Mouse (Mus musculus) neural tube, embryonic 10.5 days (tissue): ENCODE results near the gene Sycn.
A peak's percentile ranks its signal among the peaks of the same experiment; 100 is the strongest.
"Not testable (repeated sequence)": the region's sequence is repeated elsewhere in the genome, so short reads cannot be mapped to it uniquely, and the experiment has no call there.

ENCODE experiments used
- DNase-seq: peaks from one replicate; pipeline ENCODE4 v3.0.0-alpha.2; 2017; ENCODE audit warnings: low spot score; ENCODE audit errors: extremely low spot score

Sycn gene

DNA sequence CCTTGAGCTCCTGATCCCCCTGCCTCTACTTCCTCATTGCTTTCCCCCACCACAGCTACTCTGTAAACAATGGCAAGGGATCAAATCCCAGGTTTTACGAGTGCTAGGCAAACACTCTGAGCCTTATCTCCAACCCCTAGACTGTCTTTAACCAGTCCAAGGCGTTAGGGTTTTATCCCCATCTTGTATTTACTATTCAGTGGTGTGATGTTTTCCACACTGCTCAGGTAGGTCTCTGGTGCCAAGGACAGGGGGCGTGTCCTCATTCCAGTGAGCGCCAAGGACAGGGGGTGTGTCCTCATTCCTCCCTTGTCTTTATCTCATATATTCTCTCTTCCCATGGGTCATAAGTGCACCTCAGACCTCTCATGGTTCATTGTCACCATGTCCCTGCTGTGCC lies at the start of gene Sycn:
Gene Sycn (plus strand): TSS at position 360 of the 400 bp plus-strand sequence.
- DNase-seq = no peak

DNA sequence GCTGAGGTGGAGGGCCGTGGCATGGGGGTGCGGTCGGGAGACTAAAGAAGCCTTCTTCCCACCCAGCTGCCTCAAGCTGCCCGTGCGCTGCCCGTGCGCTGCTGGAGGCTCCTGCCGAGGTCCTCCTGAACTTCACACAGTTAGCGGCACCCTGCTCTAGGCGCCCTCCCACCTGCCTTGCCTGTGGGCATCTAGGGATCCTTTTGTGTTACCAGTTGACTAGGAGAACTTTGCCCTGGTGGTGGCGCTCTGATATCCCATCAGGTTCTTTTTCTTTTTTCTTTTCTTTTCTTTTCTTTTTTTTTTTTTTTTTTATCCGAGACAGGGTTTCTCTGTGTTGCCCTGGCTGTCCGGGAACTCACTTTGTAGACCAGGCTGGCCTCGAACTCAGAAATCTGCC lies 49.8 kb upstream of the Sycn start:
- DNase-seq = no peak

DNA sequence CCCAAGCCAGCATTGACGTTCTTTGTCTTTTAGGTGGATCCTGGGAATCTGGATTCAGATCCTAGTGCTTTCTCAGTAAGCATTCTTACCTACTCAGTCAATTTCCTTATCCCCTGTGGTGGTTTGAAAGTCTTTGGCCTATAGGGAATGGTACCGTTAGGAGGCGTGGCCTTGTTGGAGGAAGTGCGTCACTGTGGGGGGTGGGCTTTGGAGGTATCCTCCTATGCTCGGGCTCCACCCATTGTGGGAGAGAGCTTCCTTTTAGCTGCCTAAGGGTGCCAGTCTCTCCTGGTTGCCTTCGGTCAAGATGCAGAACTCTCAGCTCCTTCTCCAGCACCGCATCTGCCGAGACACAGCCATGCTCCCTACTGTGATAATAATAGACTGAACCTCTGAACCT lies 48.4 kb upstream of the Sycn start:
- DNase-seq = no peak

DNA sequence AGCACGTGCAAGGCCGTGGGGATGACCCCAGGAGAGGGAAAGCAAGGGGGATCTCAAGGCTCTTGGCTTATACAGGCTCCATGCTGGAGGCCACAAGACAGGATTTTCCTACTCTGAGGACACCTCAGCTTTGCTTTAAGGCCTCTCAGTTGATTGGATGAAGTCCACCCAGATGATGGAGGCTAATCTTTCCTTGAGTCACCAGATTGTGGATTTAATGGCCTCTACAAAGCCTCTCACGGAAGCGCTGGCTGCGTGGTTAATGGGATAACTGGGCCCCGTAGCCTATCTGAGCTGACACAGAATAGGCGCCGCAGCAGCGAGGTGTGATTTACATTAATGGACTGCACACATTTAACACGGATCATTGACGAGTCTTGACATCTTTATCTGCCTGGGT lies 45.3 kb upstream of the Sycn start:
- DNase-seq = no peak

DNA sequence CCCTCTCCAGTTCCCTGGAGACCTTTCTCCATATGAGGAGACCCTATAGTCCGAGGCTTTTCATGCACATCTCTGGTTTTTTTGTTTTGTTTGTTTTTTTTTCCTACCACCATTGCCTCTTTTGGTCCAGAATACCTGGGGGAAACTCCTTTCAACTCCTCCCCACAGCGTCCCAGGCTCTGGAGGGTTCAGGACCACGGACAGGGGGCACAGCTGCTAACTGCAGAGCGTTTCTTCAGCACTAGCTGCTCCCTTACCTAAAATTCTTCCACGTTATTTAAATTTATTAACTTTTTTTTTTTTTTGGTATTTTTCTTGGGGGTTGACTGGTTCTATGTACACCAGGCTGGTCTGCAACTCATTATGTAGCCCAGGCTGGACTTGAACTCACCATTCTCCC lies 35.1 kb upstream of the Sycn start:
- DNase-seq = no peak

DNA sequence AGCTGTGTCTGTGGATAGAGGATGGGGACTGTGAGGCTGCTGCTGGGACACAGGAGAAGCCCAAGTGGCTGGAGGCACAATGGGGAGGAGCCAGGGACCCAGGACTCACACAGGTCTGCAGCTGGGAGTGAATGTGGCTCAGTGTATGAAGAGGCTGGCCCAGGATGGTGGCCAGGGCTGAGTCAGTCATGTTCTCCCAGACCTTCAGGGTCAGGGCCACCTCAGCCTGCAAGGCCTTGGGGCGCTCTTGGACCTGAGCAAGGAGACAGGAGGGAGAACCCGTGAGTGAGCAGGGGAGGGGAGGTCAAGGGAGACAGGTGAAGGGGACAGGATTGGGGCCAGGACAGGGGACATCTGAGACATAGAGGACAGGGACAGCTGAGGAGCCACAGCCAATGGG lies 31.6 kb upstream of the Sycn start:
- DNase-seq = not testable (repeated sequence)

DNA sequence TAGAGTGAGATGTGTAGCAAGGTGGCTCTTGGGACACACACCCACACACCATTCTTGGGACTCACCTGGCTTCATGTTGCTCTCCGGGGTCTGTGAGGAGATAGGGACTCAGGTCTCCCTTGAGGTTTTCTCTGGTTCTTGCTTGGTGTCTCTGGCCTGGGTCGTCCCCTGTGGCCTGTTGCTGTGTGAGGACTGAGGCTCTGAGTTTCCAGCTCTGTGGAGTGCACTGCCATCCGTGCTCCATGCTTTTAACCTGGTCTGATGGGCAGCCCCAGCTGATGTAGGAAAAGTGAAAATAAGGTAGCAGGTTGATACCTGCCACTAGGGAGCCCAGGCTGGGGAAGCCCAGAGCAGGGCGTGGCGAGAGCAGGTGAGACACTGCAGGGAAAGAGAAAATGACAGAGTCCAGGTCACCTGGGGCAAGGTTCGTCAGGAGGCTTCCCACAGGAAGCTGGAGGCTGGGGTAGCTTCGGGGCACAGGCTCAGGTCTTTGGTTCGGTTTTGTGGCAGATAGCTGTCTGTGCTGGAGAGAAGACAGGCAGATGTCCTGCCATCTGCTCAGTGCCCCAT lies 30.2 kb upstream of the Sycn start, which contains the start of gene Ifnl2:
Gene Ifnl2 (minus strand): TSS at position 51 of the 570 bp plus-strand sequence.
- not testable (repeated sequence) for DNase-seq

DNA sequence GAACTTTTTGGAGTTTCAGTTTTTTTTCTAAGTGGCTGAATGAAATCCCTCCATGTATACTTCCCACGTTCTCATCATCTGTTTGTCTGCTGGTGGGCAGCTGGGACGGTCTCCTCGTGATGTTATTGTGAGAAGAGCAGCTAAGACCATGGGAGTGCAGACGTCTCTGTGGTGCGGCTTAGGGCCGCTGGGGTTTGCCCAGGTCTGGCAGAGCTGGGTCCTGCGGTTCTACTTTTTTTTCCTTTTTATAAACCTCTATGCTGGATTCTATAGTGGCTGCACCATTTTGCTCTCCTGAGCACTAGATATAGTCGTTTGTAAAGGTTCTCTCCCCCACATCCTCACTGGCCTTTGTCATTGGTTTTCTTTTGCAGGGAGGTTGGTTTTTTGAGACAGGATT lies 29.2 kb upstream of the Sycn start:
- no peak for DNase-seq

DNA sequence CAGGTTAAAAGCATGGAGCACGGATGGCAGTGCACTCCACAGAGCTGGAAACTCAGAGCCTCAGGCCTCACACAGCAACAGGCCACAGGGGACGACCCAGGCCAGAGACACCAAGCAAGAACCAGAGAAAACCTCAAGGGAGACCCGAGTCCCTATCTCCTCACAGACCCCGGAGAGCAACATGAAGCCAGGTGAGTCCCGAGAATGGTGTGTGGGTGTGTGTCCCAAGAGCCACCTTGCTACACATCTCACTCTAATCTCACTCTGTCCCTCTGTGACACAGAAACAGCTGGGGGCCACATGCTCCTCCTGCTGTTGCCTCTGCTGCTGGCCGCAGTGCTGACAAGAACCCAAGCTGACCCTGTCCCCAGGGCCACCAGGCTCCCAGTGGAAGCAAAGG lies 18.1 kb upstream of the Sycn start, which contains the start of gene Ifnl3:
Gene Ifnl3 (plus strand): TSS at position 301 of the 400 bp plus-strand sequence.
- DNase-seq = not testable (repeated sequence)

DNA sequence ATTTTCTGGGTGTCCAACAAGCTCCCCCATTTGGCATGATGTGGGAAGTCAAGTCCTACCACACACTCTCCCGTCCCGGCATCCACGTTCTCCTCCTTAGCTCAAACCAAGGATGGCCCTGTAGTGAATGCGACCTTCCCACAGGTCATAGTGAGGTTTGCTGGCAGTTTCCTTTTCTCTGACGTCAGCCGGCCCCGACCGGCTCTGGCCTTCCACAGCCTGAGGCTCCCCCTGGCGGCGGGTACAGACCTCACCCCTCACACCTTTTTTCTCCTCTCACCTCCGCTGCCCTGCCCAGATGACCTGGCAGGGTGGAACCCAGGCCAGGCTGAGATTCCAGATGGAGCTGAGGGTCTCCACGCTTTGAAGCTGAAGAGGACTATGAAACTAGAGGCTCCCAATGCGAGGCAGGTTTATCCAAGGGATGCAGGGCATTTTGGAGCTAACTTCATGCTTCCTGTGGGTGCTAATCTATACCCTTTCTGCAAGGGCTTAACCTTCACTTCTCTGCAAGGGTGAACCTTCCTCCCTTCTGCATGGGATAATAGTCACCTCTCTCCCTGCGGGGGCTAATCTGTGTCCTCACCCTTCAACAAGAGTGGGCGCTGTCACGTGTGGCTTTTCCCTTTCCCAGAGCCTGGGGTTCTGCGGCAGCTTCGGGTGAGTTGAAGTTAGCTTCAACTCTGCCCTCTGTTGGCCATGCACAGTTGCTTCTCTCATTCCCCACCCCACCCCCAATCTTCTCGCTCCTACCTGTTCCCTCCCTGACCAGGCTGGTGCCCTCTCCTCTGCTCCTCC lies 12.6 kb upstream of the Sycn start:
- DNase-seq = peak; percentile 78

DNA sequence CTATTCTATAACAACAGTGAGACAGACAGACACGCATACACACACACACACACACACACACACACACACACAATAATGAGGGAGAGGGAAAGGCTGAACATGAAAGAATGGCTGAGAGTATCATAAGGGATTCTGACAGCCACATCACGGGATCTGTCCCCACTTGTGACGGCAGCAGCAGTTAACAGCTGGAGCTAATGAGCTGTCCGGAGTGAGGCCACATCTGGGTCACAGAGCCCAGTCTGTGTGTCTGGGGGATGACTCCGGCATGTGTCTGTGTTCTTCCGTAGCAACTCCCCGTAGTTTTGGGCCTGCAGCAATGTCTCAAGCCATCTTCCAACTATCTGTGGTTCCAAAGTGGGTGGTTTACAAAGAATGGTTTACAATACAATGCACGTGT lies 8.7 kb upstream of the Sycn start:
- no peak for DNase-seq

DNA sequence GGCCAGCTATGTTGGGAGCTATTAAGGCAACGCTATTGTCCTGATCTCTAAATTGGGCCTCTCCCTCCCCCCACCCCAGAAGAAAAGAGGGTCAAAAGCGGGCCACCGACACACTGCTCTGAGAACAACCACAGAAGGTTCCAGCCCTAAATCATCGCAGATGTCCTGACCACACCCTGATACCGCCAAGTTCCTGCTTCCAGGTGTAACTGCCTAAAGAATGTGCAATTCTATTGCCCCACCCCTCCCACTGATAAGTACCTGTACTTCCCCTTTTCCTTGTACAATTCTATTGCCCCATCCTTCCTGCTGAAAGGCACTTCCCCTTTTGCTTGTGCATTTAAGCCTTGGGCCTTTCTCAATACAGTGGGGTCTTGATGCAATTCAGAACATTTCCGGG lies 1.8 kb upstream of the Sycn start:
- not testable (repeated sequence) for DNase-seq

DNA sequence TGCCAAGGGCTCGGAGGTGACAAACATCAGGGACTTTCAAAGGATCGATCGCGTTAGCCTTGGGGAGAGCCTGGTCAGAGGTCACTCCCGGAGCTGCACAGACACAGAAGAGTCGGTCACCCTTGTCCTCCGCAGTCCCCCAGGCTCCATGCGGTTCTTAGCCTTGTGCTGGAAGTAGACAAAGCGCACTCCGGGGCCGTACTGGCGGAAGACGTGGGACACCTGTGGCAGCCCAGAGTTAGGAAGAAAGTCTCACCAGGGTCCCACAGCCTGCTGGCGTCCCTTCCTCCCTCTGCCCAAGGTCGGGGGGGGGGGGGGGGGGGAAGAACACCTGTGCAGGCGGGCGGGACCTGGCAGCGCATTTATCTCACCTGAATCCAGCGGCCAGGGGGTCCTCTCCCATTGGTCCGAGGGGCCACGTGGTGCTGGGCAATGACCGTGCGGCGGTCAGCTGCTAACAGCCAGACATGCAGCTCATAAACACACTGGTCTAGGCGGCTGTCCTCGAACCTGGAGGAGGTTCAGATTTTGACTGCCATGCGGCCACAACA lies 3.4 kb downstream of the Sycn start:
- no peak for DNase-seq

DNA sequence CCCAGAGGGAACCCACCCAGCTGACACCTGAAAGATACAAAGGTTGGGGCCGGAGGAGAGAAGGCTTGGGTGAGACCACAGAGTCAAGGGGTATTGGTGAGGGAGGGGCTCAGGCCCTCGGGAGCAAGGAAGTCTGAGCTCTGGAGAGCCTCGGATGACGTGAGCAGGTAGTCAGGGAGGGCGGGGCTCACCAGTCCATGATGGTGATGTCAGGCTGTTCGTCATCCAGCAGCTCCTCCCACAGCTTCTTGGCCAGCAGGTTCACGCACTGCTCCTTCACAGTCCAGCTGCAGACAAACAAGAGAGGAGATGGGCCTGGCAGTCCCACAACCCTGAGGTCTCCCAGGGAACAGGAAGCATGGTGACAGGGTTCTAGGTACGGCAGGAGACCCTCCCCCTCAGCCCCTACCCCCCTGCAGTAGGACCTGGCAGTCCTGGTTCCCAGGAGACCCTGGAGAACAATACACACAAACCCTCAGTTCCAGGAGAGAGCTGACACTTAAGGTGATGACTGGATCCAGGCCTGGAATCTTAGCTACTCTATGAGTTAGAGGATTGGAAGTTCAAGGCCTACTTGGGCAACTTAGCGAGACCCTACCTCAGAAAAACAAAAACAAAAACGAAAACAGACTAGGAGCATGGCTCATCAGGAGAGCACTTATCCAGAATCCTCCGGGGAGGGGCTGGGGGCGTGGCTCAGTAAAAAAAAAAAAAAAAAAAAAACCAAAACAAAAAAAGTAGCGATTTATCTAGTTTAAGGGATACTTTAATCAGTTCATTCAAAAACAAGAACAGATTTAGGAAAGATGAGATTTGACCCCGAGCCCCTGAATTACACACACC lies 4.6 kb downstream of the Sycn start:
- no peak for DNase-seq

DNA sequence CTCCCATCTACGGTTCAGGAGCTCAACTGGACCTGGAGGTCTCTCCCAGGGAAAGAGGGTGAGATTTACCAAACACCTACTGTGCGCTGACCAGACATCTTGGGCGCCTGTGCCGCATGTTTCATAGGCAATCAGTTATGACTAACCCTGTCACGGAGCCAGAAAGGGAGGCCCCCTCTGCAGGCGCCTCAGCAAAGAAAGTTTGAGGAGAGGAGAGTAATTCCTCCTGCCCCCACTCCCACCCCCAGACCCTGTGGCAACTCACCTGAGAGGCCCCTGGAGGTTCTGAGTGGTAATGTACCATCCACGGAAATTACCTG lies 5.2 kb downstream of the Sycn start:
- no peak for DNase-seq

DNA sequence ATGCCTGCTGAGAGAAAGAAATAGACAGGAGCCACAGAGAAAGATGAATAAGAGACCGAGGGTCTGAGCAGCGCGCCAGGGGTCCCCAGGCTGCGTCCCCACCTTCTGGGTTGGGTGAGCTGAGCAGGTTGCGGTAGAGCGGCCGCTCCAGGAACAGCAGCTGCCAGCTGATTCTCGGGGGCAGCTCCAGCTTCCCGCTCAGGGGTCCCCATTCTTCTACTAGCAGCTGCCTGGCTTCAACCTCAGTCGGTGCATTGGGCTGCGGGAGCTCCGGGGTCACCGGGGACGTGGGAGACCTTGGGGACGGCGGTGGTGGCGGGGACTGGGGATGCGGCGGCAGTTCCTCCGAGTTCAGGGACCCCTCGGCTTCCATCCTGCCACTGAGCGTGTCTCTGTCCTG lies 6.0 kb downstream of the Sycn start:
- DNase-seq = no peak

DNA sequence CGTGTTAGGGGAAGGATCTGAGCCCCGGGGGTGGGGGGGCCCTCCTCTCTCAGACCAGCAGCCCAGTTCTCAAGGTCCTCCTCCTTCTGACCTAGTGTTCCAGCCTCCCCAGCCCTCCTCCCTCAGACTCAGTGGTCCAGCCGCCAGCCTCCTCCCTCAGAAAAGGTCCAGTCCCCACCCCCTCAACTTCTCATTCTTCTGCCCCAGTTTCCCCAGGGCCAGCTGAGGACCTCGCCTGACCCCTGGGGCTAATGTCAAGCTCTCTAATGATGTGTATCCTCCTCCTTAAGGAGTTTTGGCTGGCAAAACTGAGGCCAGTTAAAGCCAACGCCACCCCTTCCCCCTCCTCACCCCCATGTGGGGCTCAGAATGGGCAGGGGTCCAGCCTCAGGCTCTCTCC lies 6.5 kb downstream of the Sycn start, which contains the start of gene Nccrp1:
Gene Nccrp1 (minus strand): TSS at position 101 of the 400 bp plus-strand sequence.
- DNase-seq = no peak

DNA sequence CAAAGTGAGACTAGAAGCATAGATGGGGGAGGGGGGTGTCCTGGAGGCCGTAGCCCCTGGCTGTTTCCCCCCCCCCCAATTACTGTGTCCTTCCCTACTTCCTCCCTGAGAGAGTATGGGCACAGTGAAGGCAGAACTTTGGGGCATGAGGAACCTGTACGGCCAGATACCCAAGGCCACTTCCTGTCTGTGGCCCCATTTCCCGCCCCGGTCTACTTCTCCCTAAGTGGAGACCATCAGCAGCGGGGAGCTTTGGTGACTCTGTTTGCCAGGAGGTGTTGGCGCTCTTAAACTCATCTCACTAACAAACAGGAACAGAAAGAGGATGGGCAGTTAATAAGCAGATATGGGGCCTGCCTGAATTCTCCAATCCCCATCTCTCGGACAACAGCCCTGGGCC lies 6.9 kb downstream of the Sycn start:
- DNase-seq = no peak

DNA sequence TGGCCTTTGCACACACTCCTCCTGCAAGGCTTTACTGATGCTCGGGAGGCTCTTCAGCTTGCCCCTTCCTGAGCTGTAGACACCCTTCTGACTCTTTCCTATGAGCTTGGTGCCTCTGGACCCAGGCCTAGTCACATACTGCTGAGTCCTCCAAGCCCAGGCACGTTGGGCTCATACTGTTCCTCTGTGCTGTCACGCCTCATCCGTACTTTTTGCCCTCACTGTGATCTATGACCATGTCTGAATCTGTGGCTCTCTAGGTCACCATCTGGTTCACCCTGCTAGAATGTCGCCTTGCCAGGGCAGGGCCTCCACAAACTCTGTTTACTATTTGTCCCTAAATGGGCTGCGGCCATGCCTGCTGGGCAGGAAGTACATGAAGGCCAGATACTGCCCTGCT lies 12.4 kb downstream of the Sycn start:
- no peak for DNase-seq

DNA sequence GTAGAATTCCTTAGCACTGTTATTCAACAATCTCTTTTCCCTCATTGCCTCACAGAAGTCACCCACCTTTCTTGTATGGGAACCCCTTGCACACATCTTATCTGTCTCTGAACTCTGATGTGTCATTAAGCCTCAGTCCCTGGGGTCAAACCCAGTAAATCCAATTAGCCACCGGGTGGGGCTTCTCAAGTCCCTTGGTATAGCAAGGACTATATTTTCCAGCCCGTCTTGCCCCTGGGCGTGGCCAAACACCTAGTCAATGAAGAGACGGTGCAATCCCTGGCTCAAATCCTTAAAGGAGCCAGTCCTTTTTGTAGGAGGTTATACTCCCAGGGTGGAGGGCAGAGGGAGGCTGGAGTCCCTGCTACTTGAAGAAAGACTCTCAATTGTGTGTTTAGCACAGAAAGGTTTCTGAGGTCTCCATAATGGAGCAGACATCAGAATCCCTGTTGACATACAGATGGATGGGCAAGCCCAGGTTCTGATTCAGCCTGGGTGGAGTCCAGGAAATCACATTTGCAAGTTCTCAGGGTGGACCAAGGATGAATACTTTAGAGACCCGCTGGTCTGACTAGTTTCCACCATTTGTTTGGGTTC lies 15.4 kb downstream of the Sycn start:
- DNase-seq = no peak

DNA sequence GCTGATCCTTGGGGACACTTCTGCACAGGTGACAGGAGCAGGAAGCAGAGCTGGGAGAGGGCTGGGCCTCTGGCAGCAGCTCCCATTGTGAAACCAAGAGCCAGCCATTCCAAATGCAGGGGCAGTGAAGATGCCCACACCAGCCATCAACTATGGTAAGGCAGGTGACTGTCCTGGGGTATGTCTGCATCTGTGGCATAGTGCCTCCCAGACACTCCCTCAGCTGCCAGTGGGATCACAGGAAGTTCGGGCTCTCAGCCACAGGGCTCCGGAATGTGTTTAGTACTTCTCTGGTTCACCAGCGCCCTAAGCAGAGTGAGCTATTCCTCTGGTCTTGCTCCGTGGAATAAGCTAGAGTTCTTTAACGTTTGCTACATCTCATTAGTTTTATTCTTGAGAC lies 16.4 kb downstream of the Sycn start:
- no peak for DNase-seq

DNA sequence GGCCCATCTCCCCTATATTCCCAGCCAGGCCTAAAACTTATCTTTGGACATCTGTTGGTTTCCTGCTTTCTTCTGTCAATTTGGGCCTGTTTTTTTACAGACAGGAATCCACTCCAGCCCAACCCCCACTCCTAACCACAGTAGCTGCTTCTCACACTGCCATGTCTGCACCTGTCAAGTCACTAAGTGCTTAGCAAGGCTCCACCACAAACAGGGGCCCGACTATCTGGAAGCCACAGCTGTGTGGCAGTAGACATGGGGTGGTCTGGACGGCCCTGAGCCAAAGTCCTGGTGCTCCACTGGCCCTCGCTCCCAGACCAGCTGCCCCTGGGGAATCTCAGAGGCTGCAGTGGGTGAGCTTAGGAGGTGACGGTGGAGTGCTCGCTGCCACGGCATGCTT lies 17.0 kb downstream of the Sycn start:
- no peak for DNase-seq
